Mouse (Mus musculus) kidney, postnatal 10 days (tissue): ENCODE data around the gene Nostrin.

Experiments
- DNase-seq: peaks from one replicate; pipeline ENCODE4 v3.0.0; 2021; ENCODE audit warnings: mixed read lengths

Nostrin gene

GRCm38 (mm10) chr2:69135661-69136576 lies at the start of gene Nostrin:
Gene Nostrin (plus strand): TSS chr2:69135800.
- peak; percentile 52 for DNase-seq

- no peak for DNase-seq
These were observed 48.9 kb upstream of the Nostrin start for GRCm38 (mm10) chr2:69086505-69087260.

GRCm38 (mm10) chr2:69095836-69096235 lies 39.8 kb upstream of the Nostrin start:
- no peak for DNase-seq

- DNase-seq, result no peak
These were observed 38.8 kb upstream of the Nostrin start for GRCm38 (mm10) chr2:69096821-69097220.

- no peak for DNase-seq
These were observed 38.1 kb upstream of the Nostrin start for GRCm38 (mm10) chr2:69097526-69097925.

GRCm38 (mm10) chr2:69098701-69099100 lies 36.9 kb upstream of the Nostrin start:
- no peak for DNase-seq

- DNase-seq, result no peak
These were observed 36.5 kb upstream of the Nostrin start for GRCm38 (mm10) chr2:69099147-69099546.

GRCm38 (mm10) chr2:69100706-69101105 lies 34.9 kb upstream of the Nostrin start:
- peak; percentile 62 for DNase-seq

GRCm38 (mm10) chr2:69103526-69103925 lies 32.1 kb upstream of the Nostrin start:
- no peak for DNase-seq

- DNase-seq, result no peak
These were observed 31.0 kb upstream of the Nostrin start for GRCm38 (mm10) chr2:69104511-69105145.

GRCm38 (mm10) chr2:69109246-69109645 lies 26.4 kb upstream of the Nostrin start:
- DNase-seq, result no peak

GRCm38 (mm10) chr2:69109710-69110109 lies 25.9 kb upstream of the Nostrin start:
- peak; percentile 41 for DNase-seq

GRCm38 (mm10) chr2:69112609-69113008 lies 23.0 kb upstream of the Nostrin start:
- no peak for DNase-seq

GRCm38 (mm10) chr2:69113829-69114547 lies 21.6 kb upstream of the Nostrin start:
- no peak for DNase-seq

- DNase-seq, result no peak
These were observed 19.7 kb upstream of the Nostrin start for GRCm38 (mm10) chr2:69115921-69116320.

- DNase-seq, result no peak
These were observed 18.8 kb upstream of the Nostrin start for GRCm38 (mm10) chr2:69116767-69117166.

GRCm38 (mm10) chr2:69118994-69119393 lies 16.6 kb upstream of the Nostrin start:
- no peak for DNase-seq

- no peak for DNase-seq
These were observed 15.9 kb upstream of the Nostrin start for GRCm38 (mm10) chr2:69119718-69120117.

GRCm38 (mm10) chr2:69121681-69122080 lies 13.9 kb upstream of the Nostrin start:
- no peak for DNase-seq

GRCm38 (mm10) chr2:69125425-69125824 lies 10.2 kb upstream of the Nostrin start:
- no peak for DNase-seq

- DNase-seq, result no peak
These were observed 7.3 kb upstream of the Nostrin start for GRCm38 (mm10) chr2:69128321-69128720.

GRCm38 (mm10) chr2:69128921-69129395 lies 6.6 kb upstream of the Nostrin start:
- DNase-seq, result peak; percentile 79
